Mouse (Mus musculus): Measurements from ENCODE around the gene Ppfibp1. TPM values are rescaled to one million over a fixed set of nuclear protein-coding genes. Genes with fewer than 3 reads are reported as not detected.

Ppfibp1 gene
- polyA plus RNA-seq, 1 experiment from 2014 or later, result 9.2 TPM

DNA sequence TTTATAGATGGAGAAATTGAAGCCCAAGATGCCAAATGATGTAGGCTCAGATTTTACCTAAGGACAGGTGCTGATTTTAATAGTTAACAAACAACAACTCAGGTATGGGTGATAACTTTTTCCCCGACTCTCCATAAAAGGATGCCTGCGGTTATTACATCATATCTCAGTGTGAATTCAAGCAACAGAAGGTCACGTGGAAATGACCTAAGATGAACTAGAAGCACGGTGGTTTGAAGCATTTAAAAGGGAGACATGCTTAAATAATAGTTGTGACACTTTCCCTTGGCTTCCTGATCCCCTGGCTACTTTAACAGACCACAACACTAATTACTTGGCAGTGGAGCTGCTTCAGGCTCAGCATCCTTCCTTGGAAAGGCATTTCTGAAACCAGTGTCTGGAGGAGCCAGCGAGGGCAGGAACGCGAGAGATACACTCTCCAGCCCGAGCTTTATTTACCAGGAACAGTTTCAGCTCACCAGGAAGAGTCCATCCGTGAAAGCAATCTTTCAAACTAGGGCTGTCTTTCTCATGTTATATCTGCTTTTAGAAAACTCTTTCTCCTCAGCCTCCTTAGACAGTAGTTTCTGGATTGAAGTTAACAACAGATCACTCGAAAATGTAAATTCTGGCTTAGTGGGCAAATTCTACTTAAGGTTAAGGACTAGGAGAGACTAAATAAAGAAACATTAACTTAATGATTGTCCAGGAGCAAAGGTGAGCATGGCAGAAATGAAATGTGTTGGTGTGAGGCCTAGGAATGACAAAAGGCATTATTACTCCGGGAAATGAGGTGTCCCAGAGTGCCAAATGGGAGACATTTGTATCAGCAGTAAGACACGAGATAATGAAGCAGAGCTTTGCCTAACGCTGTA is 6.2 kb upstream of the Ppfibp1 start:
- DNase-seq (ENCODE audit: low spot score), result no peak

DNA sequence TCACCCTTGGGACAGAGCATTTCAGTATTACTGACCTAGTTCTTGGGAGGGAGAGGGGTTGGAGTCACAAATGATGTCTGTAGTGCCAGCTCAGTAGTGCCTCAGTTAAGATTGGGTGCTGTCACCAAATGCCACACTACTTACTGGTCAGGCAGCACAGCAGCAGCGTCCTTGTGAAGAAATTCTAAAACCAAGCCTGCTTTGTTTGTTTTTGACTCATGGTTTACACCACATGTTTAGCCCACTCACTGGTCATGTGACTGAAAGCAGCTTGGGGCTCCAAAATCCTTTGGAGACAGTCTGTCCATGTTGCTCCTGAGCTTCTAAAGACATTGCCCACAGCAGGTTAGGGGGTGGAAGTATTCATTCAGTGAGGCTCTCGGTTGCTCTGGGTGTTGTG is 4.9 kb upstream of the Ppfibp1 start:
- no peak for DNase-seq (ENCODE audit: low spot score)

DNA sequence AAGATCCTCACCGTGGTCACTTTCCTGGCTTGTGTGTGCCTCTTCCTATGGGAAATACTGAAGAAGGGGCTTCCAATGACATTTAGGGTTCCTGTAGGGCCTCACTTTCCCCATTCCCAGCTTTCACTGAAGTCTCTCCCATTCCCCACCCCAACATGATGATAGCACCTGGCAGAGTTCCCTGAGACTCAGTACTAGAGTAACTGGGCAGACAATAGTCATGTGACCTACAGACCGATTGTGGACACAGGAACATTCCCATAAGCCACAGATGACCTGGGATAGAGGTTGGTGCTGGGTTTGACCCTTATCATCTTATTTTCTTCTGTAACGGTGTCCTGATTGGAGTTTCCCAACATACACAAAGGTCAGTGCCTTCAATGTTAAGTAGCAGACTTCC is 4.1 kb upstream of the Ppfibp1 start:
- no peak for DNase-seq (ENCODE audit: low spot score)

DNA sequence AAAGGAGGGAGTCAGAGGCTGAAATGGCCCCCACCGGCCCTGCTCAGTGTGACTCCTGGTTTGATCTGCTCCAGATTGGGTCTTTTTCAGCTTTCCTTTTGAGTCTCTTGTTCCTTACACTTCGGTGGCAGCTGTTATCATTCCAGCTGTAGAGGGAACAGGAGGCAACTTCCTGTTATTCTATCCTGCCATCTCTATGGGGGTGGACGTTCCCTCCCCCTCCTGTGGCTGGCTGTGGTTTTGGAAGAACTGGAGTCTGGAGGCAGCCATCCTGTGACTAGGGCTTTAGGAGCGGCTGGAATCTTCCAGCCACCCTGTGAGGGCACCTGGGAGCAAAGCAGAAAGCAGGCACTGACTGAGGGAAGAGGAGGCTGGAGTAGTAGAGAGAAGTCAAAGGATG is 3.4 kb upstream of the Ppfibp1 start:
- no peak for DNase-seq (ENCODE audit: low spot score)

DNA sequence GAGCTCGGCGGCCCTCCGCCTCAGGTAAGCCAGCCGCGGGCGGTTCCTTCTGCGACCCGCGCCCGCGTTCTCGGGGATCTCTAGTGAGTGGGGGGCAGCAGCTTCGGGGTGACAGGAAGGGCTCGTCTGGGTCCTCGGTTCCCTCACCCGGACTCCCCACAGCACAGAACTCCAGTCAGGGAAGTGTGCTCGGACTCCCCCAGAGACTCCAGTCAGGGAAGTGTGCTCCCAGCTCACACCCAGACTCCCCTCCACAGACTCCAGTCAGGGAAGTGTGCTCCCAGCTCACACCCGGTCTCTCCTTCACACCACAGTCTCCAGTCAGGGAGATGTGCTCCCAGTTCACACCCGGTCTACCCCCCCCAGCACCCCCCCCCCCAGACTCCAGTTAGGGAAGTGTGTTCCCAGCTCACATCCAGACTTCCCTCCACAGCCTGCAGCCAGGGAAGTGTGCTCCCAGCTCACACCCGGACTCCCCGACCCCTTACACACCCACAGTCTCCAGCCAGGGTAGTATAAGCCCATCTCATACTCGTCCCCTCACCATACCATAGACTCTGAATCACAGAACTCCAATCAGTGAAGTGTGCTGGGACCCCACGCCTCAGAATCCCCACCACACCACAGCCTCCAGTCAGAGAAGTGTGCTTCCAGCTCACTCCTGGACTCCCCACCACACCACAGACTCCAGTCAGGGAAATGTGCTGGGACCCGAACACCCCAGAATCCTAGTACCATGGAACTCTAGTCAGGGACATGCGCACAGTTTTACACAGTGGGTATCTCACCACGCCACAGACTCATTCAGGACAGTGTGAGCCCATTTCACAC is 588 bp downstream of the Ppfibp1 start:
- DNase-seq (ENCODE audit: low spot score), result no peak

DNA sequence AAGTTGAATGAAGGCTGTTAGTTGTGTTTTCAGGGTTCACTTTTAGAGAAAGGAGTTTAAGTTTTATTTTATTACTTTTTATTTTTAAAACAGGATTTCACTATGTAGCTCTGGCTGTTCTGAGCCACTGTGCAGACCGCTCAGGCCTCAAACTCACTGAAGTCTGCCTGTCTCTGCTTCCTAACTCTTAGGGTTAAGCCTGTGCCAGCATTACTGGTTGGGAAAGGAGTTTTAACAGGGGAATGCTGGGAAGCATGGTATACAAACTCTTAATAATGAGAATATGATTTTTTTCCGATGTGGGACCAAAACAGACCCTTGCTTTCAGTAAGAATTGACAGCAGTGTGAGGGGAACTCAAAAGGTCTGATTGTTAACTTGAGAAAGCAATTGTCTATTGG is 1.9 kb downstream of the Ppfibp1 start:
- DNase-seq (ENCODE audit: low spot score), result no peak

DNA sequence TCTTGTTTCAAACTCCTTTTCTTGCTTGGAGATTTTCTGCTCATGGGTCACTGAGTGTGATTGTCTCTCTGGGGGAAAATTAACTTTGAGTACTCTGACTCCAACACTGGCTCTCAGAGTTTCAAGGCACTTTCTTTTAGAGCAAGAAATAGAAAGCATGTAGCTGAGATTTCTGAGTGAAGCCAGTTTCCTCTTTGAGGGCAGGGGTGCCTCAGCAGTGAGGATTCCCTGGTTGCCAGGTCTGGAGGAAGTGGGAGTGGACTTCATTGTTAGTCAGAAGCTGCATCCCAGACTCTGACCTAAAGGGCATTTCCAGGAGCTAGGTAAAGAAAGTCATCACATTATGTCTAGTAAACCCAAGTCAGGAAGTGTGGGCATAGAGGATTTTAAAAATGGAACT is 2.3 kb downstream of the Ppfibp1 start:
- DNase-seq (ENCODE audit: low spot score), result no peak

DNA sequence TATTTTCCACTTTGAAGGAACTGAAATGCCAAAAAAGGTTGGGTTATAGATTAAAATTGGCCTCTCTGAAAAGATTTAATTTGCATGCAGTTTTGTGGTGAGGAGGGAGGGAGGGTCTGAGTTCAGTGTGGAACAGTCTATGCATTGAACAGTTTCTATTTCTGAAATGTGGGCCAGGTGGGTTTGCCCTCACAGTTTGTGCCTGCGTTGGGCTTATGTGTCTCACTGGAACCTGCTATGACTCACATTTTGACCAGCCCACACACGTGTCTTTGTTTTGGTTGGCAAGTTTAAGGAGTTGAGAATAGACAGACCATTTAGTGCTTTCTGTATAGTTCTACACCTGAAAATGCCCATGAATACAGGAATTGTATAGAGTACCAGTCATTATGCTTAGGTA is 5.6 kb downstream of the Ppfibp1 start:
- DNase-seq (ENCODE audit: low spot score), result no peak

DNA sequence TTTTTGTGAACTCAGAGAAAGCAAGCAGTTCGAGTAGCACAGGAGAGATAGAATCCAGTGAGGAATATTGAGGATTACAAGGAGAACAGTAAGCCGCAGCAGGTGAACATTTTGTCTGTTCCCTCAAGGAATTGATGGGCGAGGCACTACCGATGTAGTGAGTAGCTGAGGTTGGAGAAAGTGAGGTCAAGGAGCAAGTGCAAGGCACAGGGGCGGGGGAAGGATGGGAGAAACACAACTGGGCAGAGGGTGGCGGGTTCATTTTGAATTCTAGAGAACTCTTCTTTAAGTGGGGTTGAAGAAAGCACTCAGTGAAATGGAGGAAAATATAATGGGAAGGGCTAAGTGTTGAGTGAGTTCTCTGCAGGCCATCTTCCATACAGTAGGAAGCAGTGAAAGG is 10.4 kb downstream of the Ppfibp1 start:
- no peak for DNase-seq (ENCODE audit: low spot score)

DNA sequence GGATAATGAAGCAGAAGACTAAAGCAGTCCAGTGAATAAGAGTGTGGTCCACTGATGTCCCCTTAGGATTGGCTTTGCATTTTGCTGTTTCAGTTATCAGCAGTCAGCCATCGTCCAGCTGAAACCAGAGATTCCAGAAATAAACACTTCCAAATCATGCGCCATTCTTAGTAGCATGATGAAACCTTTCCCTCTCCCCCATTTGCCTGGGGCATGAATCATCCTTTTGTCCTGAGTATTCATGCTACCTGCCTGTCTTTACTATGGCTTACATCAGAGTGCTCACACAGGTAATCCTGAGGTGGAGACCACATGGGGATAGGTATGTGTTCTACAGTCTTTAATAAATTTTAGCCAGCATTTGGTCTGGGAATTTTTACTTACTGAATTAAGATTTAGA is 11.4 kb downstream of the Ppfibp1 start:
- no peak for DNase-seq (ENCODE audit: low spot score)

DNA sequence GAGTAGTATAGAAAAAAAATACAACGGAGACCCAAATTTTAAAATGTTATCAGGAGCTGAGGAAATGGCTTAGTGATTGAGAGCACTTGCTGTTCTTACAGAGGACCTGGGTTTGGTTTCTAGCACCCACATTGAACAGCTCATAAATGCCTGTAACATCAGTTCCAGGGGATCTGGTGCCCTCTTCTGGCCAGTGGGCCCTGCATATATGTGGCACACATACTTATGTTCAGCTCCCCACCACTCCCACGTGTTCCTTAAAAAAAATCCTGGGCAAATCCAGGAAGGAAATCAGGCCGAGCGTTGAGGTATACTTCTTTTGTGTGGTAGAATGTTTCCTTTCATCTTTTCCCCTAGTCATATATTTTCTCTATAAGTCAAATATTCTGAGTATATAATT is 13.6 kb downstream of the Ppfibp1 start:
- DNase-seq (ENCODE audit: low spot score), result no peak

DNA sequence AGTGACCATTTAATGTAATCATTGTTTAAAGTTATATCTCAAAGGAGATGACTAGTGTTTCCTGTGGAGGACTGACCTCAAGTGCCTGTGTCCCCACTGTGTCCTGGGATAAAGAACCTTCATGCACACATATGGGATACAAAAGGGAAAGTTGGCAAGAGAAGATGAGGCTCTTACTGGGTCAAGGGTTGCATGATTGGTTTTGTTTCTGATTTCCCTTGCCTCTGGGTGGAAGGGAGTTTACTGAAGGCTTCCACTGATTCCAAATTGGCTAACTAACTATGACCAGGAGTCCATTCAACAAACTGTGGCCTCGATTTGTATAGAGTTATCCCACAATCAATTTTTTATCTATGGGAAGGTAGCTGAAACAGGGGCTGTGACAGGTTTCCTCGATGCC is 15.3 kb downstream of the Ppfibp1 start:
- no peak for DNase-seq (ENCODE audit: low spot score)

DNA sequence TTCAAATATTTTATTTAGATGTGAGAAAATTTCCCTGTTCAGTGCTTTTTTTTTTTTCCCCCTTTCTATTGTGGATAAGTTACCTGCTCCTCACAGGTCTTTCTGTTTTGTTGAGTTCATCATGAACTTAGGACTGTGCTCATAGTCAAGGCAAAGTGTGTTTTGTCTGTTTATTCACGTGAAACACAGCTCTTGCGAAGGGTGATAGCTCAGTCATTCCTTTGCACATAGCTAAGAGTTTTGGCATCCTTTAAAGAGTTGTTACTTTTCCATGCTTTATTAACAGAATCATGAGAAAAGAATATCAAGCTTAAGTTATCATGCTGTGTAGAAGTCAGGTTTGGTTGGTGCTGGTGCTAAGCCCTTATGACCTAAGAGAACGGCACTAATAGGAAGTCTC is 16.4 kb downstream of the Ppfibp1 start:
- DNase-seq (ENCODE audit: low spot score), result no peak

DNA sequence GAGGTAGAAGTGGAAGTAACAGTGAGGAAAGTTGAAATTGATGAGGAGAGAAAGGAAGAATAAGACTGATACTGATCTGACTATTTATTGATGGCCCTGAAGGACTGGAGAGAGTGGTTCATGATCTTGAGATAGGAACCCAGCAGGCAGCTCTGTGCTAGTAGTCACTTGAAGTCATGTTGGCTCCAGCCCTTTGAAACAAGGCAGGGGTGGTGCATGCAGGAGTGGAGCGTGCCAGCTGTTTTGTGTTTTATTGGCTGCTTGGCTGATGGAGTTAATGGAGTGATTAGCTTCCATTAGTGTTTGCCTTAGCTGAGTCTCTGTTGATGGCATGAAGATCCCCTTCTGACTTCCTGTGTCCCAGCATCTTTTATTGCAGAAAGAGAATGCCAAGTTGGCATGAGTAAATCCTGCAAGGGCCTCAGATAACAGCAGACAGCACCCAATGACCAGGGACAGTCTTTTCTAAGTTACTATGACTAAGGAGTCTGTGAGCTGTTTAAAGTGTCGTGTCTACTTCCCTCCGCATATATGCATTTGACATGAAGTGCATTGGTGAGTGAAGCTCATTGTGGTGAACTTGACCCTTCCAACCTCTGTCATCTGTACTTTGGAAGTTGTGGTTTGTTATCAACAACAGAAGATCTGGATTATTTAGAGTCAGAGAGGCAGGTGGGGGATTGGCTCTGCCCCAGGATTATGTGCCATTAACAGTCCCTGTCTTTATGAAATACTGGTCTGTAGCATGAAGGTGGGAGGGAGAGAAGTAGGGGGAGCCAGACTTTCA is 17.9 kb downstream of the Ppfibp1 start:
- no peak for DNase-seq (ENCODE audit: low spot score)

DNA sequence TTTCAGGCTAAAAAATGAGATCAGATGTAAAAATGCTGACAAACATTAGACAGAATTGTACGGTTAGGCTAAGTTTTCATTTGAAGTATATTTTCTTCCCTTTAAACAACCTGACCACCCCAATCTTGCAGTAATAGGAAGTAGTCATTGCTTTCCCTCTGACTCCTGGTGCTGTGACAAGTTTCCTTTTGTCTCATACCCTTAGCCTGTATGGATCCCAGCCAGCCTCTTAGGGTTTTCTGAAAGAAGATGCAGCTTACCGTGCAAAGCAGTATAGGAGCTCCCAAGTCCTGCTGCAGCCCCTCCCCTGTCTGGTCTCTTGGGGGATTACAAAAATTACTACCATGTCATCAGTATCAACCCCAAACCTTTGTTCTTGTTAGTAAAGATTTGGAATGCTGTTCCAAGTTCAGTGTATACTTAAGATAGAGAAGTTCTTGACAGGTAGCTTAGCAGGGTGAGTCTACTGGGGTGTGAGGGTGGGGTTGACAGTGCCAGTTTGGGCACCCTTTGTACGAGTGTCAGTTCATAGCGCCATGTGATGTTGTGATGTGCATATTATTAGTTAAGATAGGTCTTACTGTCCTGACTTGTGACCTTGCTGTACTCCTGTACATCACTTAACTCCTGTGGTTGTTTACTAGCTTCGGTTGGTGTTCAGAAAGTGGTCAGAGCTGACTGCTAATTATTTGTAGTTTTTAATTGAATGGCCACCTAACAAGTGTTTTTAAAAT is 18.9 kb downstream of the Ppfibp1 start:
- no peak for DNase-seq (ENCODE audit: low spot score)

DNA sequence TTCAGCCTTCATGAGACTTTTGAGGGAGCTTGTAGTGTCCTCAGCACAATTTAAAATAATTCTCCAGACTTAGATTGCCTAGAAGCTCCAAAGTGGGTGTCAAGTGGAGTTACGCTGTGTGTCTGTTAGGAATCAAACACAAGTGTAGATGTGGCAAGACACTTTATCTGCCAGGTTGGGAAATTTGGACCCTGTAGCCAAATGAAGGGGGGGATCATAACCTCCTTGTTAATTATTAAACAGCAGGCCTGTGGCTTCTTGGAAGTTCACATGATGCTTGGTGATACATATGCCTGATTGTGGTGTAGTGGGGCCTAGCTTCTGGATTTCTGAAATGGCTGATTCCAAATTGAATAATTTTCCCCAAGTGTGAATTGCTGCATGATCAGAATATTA is 19.5 kb downstream of the Ppfibp1 start:
- DNase-seq (ENCODE audit: low spot score), result no peak

DNA sequence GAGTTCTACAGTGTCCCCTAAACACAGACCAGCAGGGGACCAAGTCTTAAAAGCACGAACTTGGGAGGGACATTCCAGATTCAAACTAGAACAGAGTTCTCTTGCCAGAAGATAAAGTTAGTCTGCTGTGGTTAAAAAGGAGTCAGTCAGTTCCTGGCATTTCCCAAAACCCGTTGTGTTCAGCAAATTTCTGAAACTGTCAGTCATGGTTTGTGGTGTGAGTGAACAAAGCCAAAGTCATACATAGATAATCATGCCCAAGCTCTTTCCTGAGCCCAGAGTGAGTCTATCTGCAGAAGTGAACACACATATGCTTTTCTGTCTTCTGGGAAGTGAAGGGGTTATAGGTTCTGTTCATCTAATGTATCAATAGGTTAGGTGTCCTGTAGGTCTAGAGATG is 20.5 kb downstream of the Ppfibp1 start:
- DNase-seq (ENCODE audit: low spot score), result no peak

DNA sequence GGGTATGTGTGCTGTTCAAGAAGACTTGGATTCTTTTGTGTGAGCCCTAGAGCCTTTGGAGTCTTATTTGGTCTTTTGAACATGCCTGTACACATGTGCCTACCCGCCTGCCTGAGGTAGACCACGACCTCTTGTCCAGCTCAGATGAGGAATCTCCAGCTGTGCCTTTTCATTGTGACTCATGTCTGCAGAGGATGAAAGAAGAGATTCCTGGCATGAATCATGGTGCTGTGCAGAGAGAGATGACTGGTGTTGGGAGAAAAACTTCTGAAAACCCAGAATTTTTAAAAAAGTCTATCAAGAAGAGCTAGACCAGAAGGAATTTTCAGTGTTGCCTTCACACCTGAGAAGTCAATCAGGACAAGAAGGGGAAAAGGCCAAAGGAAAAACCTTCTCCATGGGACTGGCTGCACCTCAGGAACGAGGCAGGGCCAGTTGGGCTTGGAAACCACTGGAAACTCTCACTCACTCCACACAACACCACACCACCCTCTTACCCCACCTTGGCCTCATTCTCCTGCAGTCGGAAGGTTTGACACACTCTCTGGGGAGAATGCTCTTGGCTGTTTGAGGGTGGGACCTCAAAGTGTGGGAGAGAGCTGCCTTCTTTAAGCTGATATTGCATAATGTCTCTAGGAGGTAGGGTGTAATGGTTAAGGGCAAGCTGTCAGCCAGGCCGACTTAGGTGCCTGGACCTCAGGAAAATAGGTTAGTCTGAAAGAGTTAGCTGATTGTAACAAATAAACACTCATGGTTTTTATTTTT is 21.6 kb downstream of the Ppfibp1 start:
- no peak for DNase-seq (ENCODE audit: low spot score)

DNA sequence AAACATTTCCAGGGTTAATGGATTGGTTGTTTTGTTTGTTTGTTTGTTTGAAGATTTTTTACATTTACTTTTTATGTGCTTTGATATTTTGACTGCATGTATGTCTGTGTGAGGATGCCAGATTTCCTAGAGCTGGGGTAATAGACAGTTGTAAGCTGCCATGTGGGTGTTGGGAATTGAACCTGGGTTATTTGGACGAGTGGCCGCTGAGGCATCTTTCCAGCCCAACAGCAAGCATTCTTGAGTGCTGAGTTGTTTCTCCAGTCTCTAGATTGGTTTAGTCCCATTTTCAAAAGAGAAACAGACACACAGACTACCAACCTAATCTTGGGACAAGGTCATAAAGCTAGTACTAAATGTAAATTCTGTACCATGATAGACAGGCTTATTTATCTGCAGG is 22.5 kb downstream of the Ppfibp1 start:
- DNase-seq (ENCODE audit: low spot score), result no peak

DNA sequence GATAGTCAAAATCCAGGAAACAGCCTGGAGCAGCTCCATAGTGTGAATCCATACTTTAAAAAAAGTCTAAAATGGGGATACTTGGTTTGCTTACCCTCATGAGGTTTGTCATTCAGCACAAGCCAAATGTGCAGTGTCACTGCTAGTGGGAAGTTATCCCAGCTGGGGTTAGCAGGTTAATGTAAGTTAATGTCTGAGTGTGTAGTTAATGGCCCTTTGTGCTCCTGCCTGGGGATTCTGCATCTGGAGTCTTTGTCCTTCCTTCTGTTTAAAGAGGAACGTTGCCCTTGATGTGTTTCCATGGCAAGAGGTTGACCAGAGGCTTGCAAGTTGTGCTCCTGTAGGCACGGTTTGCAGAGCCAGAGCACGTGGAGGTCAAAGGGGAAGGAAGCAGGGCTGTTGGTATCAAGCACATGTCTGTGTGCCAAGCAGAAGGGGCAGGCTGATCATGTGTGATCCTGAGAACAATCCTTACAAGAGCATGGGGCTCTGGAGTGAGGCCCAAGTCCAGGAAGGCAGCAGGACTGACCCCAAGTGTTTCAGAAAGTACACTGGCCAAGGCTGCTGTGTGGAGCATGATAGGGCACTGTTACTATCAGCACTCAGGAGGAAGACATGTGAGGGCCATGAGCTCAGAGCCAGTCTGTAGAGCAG is 24.7 kb downstream of the Ppfibp1 start:
- no peak for DNase-seq (ENCODE audit: low spot score)

Data from thymus, postnatal 0 days (tissue).